Mouse (Mus musculus) frontal cortex, postnatal 10 days (tissue): ENCODE measurements around the gene Dcdc2b.

Source experiments
- DNase-seq, 2 experiments: peaks; one replicate each; pipeline ENCODE4 v3.0.0; 2022; ENCODE audit warnings: low spot score in 2 of 2, mixed read lengths in 1 of 2

Gene Dcdc2b

GRCm38 (mm10) chr4:129614093-129614492 is at the start of gene Dcdc2b:
TSS of gene Dcdc2b (minus strand) at chr4:129614257.
- DNase-seq: no peak

GRCm38 (mm10) chr4:129662255-129662813 is 48.3 kb upstream of the Dcdc2b start:
- DNase-seq: no peak

GRCm38 (mm10) chr4:129661584-129661983 is 47.5 kb upstream of the Dcdc2b start:
- DNase-seq: no peak

GRCm38 (mm10) chr4:129654770-129655169 is 40.7 kb upstream of the Dcdc2b start:
- DNase-seq: no peak

- no peak for DNase-seq
These were observed 36.3 kb upstream of the Dcdc2b start for GRCm38 (mm10) chr4:129650359-129650758.

- no peak for DNase-seq
These were observed 34.6 kb upstream of the Dcdc2b start for GRCm38 (mm10) chr4:129648656-129649055.

GRCm38 (mm10) chr4:129645204-129645603 is 31.1 kb upstream of the Dcdc2b start:
- DNase-seq: no peak

GRCm38 (mm10) chr4:129641756-129642155 is 27.7 kb upstream of the Dcdc2b start:
- no peak for DNase-seq

GRCm38 (mm10) chr4:129640638-129641467 is 26.8 kb upstream of the Dcdc2b start, which contains the start of gene Txlna:
TSS of gene Txlna (minus strand) at chr4:129641065.
- peak; percentile 95 to 96 for DNase-seq

GRCm38 (mm10) chr4:129640101-129640637 is 26.1 kb upstream of the Dcdc2b start:
- no peak for DNase-seq

- no peak for DNase-seq
These were observed 25.2 kb upstream of the Dcdc2b start for GRCm38 (mm10) chr4:129639221-129639620.

- no peak for DNase-seq
These were observed 19.8 kb upstream of the Dcdc2b start for GRCm38 (mm10) chr4:129633852-129634251.

- no peak for DNase-seq
These were observed 17.8 kb upstream of the Dcdc2b start for GRCm38 (mm10) chr4:129631867-129632266.

GRCm38 (mm10) chr4:129630944-129631343 is 16.9 kb upstream of the Dcdc2b start:
- DNase-seq: no peak

- DNase-seq: no peak
These were observed 12.0 kb upstream of the Dcdc2b start for GRCm38 (mm10) chr4:129626035-129626434.

- DNase-seq: no peak
These were observed 11.4 kb upstream of the Dcdc2b start for GRCm38 (mm10) chr4:129625496-129625895.

- peak; percentile 67 to 74 for DNase-seq
These were observed 10.9 kb upstream of the Dcdc2b start for GRCm38 (mm10) chr4:129625029-129625370.

- DNase-seq: peak; percentile 85 to 93
These were observed 10.4 kb upstream of the Dcdc2b start for GRCm38 (mm10) chr4:129624281-129625028.

- no peak for DNase-seq
These were observed 9.6 kb upstream of the Dcdc2b start, which contains the start of gene Ccdc28b for GRCm38 (mm10) chr4:129623681-129624091. TSS of gene Ccdc28b (minus strand) at chr4:129623947.

- no peak for DNase-seq
These were observed 8.9 kb upstream of the Dcdc2b start for GRCm38 (mm10) chr4:129622803-129623535.

- DNase-seq: no peak
These were observed 8.2 kb upstream of the Dcdc2b start for GRCm38 (mm10) chr4:129622120-129622802.
